Mouse (Mus musculus): ENCODE measurements at regions not wholly inside any gene's neighbourhood (a gene's known extent, or its start where the extent isn't known, plus 50 kb on each side); places are given as distances from the start of the nearest gene placed in this dataset.

GRCm38 (mm10) chr6:81323690-81324089, 599.8 kb upstream of the Gcfc2 start:
- TF ChIP-seq CTCF (IDR thresholded peaks at IDR 0.05; ENCODE audit: low read depth), result no peak
- no peak overlapping the region for H3K4me2 ChIP-seq (ENCODE audit: low read length)
- H3K9me3 ChIP-seq (replicated peaks; ENCODE audit: low read length), result no peaks in the 10 kb centered on the region
- H3K27ac ChIP-seq, result no peak overlapping the region
- peak; percentile 21 for DNase-seq (ENCODE audit: low spot score)
- no peaks in the 10 kb centered on the region for H3K36me3 ChIP-seq (ENCODE audit: insufficient read depth, low read length)
- no peak overlapping the region for H3K4me3 ChIP-seq (replicated peaks; ENCODE audit: low read depth, low read length)
- no peaks in the 10 kb centered on the region for H3K4me1 ChIP-seq (replicated peaks; ENCODE audit: insufficient read depth, low read length)
- H3K9ac ChIP-seq (ENCODE audit: low read depth, low read length), result no peak overlapping the region
- WGBS, result 55% methylated on average over 3 of the region's 3 CpGs
- ATAC-seq (replicated peaks; ENCODE audit: low FRiP score, low read depth), result no peak
- no peaks in the 10 kb centered on the region for H3K27me3 ChIP-seq (ENCODE audit: insufficient read depth, low read length)

DNA sequence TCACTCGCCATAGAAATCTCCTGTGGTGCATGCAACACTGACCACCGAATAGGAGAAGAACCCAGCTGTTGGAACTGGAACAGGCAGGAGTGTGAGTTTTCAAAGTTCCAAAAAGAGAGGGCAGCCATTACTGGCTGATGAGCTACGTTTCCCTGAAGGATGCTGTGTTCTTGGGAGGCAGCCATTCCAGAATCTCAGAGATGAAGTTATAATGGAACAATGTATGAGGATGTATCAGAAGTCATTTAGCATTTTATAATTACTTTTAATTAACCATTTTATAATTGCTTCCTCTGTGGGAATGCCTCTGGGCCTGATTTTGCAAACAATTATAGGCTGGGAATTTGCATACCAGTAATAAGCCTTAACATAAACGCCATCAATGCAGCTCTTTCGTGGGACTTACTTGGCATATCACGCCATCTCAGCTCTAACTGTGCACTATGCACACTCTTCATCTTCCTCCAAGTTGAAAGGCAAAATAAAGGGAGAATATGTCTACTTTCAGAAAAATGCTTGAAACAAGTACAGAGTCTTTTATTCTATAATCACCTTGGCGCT, 559.4 kb upstream of the Gcfc2 start:
- Histone ChIP-seq H3K4me1 (replicated peaks; ENCODE audit: insufficient read depth, low read length) (no peaks in the 10 kb centered on the region), H3K27me3 (ENCODE audit: insufficient read depth, low read length) (no peaks in the 10 kb centered on the region), H3K4me3 (replicated peaks; ENCODE audit: low read depth, low read length) (no peak overlapping the region), H3K4me2 (ENCODE audit: low read length) (no peak overlapping the region), H3K27ac (no peak overlapping the region), H3K9ac (ENCODE audit: low read depth, low read length) (no peak overlapping the region), H3K9me3 (replicated peaks; ENCODE audit: low read length) (no peaks in the 10 kb centered on the region), H3K36me3 (ENCODE audit: insufficient read depth, low read length) (no peaks in the 10 kb centered on the region)
- ATAC-seq (replicated peaks; ENCODE audit: low FRiP score, low read depth), result no peak
- no peak for TF ChIP-seq CTCF (IDR thresholded peaks at IDR 0.05; ENCODE audit: low read depth)
- 81% methylated on average over 7 of the region's 7 CpGs for WGBS
- DNase-seq (ENCODE audit: low spot score), result no peak

- H3K27ac ChIP-seq, result no peak overlapping the region
- WGBS, result 82% methylated on average over 4 of the region's 4 CpGs
- H3K27me3 ChIP-seq (ENCODE audit: insufficient read depth, low read length), result no peaks in the 10 kb centered on the region
- DNase-seq (ENCODE audit: low spot score) (no peak), ATAC-seq (replicated peaks; ENCODE audit: low FRiP score, low read depth) (no peak)
- H3K36me3 ChIP-seq (ENCODE audit: insufficient read depth, low read length), result no peaks in the 10 kb centered on the region
- no peak overlapping the region for H3K9ac ChIP-seq (ENCODE audit: low read depth, low read length)
- TF ChIP-seq CTCF (IDR thresholded peaks at IDR 0.05; ENCODE audit: low read depth), result no peak
- H3K4me3 ChIP-seq (replicated peaks; ENCODE audit: low read depth, low read length), result no peak overlapping the region
- H3K4me2 ChIP-seq (ENCODE audit: low read length), result no peak overlapping the region
- no peaks in the 10 kb centered on the region for H3K4me1 ChIP-seq (replicated peaks; ENCODE audit: insufficient read depth, low read length)
- no peaks in the 10 kb centered on the region for H3K9me3 ChIP-seq (replicated peaks; ENCODE audit: low read length)
Observed at GRCm38 (mm10) chr6:81388484-81388883, 535.0 kb upstream of the Gcfc2 start.

DNA sequence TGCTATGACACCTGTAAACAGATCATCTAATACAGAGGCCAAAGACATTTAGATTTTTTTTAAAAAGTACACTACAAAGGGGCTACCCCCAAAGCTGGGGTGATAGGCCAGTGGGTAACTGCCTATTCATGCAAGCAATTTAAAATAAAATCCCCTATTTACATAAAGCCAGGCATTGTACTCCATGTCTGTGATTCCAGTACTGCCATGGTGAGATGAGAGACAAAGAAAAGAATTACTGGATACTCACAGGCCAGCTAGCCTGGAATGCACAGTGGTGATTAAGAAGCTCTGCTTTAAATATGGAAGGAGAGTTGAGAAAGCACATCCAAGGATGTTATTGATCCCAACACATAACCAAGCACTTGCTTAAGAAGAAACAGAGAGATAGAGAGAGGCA, 520.3 kb upstream of the Gcfc2 start:
- Histone ChIP-seq H3K27me3 (ENCODE audit: insufficient read depth, low read length) (no peaks in the 10 kb centered on the region), H3K27ac (no peak overlapping the region), H3K9ac (ENCODE audit: low read depth, low read length) (no peak overlapping the region), H3K9me3 (replicated peaks; ENCODE audit: low read length) (no peaks in the 10 kb centered on the region; the same call in 1 of the 2 replicates), H3K36me3 (ENCODE audit: insufficient read depth, low read length) (no peaks in the 10 kb centered on the region), H3K4me2 (ENCODE audit: low read length) (no peak overlapping the region), H3K4me1 (replicated peaks; ENCODE audit: insufficient read depth, low read length) (no peaks in the 10 kb centered on the region), H3K4me3 (replicated peaks; ENCODE audit: low read depth, low read length) (no peak overlapping the region)
- no peak for TF ChIP-seq CTCF (IDR thresholded peaks at IDR 0.05; ENCODE audit: low read depth)
- ATAC-seq (replicated peaks; ENCODE audit: low FRiP score, low read depth), result no peak
- no peak for DNase-seq (ENCODE audit: low spot score)

GRCm38 (mm10) chr6:81413611-81414010, 509.9 kb upstream of the Gcfc2 start:
- Histone ChIP-seq H3K4me1 (replicated peaks; ENCODE audit: insufficient read depth, low read length) (no peaks in the 10 kb centered on the region), H3K4me2 (ENCODE audit: low read length) (no peak overlapping the region), H3K27ac (no peak overlapping the region), H3K36me3 (ENCODE audit: insufficient read depth, low read length) (no peaks in the 10 kb centered on the region), H3K4me3 (replicated peaks; ENCODE audit: low read depth, low read length) (no peak overlapping the region), H3K27me3 (ENCODE audit: insufficient read depth, low read length) (no peaks in the 10 kb centered on the region), H3K9ac (ENCODE audit: low read depth, low read length) (no peak overlapping the region), H3K9me3 (replicated peaks; ENCODE audit: low read length) (no peaks in the 10 kb centered on the region)
- no peak for TF ChIP-seq CTCF (IDR thresholded peaks at IDR 0.05; ENCODE audit: low read depth)
- WGBS, result 86% methylated on average over 5 of the region's 5 CpGs
- DNase-seq (ENCODE audit: low spot score) (no peak), ATAC-seq (replicated peaks; ENCODE audit: low FRiP score, low read depth) (no peak)

DNA sequence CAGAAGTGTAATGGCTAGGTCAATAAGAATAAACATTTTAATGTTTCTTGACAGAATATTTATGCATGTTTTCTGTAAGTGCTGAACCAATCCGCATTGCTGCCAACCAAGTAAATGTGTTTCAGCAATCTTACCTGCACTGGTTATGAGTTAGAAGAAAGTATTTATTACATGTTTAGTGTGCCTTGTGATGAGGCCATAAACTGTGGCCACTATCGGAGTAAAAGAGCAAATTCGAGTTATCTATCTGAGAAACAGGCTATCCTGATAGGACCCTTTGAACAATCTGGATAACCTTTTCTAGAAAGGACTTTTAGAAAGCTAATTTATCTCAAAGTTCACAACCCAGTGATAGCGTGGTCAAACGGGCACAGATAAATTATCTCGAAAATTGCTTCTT, 488.7 kb upstream of the Gcfc2 start:
- TF ChIP-seq CTCF (IDR thresholded peaks at IDR 0.05; ENCODE audit: low read depth), result no peak
- DNase-seq (ENCODE audit: low spot score), result no peak
- 82% methylated on average over 6 of the region's 6 CpGs for WGBS

More for the DNA sequence above, 488.7 kb upstream of the Gcfc2 start:
- H3K9ac ChIP-seq (ENCODE audit: low read depth, low read length), result no peak overlapping the region
- no peak for ATAC-seq (replicated peaks; ENCODE audit: low FRiP score, low read depth)
- no peaks in the 10 kb centered on the region for H3K4me1 ChIP-seq (replicated peaks; ENCODE audit: insufficient read depth, low read length)
- H3K36me3 ChIP-seq (ENCODE audit: insufficient read depth, low read length), result no peaks in the 10 kb centered on the region
- no peak overlapping the region for H3K27ac ChIP-seq
- H3K4me3 ChIP-seq (replicated peaks; ENCODE audit: low read depth, low read length), result no peak overlapping the region
- H3K27me3 ChIP-seq (ENCODE audit: insufficient read depth, low read length), result no peaks in the 10 kb centered on the region
- no peaks in the 10 kb centered on the region for H3K9me3 ChIP-seq (replicated peaks; ENCODE audit: low read length)
- H3K4me2 ChIP-seq (ENCODE audit: low read length), result no peak overlapping the region
